ENCODE assay signal across 13 mouse cellular contexts in the genomic region with DNA sequence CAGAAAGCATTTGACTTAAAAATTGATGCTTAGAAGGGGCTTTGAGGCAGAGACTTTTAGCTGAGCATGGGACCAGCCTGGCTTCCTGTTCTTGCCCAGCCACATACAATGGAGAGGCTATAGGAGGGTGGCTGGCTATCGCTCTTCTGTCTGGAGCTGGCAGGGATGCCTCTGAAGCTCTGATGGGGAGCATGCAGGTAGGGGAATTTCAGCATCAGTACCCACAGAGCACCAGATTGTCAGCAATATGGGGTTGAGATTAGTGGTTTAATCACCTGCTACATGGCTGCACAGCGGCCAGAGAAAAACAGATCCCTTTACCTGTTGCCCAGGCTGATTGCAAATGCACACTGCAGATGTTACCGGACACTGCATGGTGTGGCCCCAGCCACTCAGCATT.
A peak's percentile ranks its signal among the peaks of the same experiment; 100 is the strongest.
DNase-seq lines count a peak whose midpoint lies in the region; ATAC-seq lines count a peak whose summit lies in the region.
"Had no signal": no experiment of that assay in that cellular context is flagged by ENCODE, and none has a peak within 500 bp of the region (broad histone marks: within the 10 kb centered on the region; RNA-seq: fewer than 3 reads in every experiment).

No protein-coding gene starts in this region.

- no peak for ATAC-seq in hindbrain, embryonic 13.5 days (ENCODE audit: low FRiP score)
- ATAC-seq: forebrain, embryonic 13.5 days; forebrain, embryonic 15.5 days; forebrain, postnatal 0 days had no signal

- WGBS in hindbrain, embryonic 13.5 days = 90% methylated on average over 3 of the region's 3 CpGs

- H3K4me1 ChIP-seq in hindbrain, embryonic 13.5 days (replicated peaks) = peaks cover 17% of the 10 kb centered on the region; the same call in 1 of the 2 replicates
- H3K4me1 ChIP-seq: embryonic facial prominence, embryonic 12.5 days had no signal

- no peak overlapping the region for H3K27ac ChIP-seq in hindbrain, embryonic 13.5 days
- H3K27ac ChIP-seq: embryonic facial prominence, embryonic 10.5 days; embryonic facial prominence, embryonic 12.5 days; forebrain, embryonic 13.5 days; forebrain, embryonic 15.5 days had no signal

- no peak overlapping the region for H3K9ac ChIP-seq in hindbrain, embryonic 13.5 days
- H3K9ac ChIP-seq: embryonic facial prominence, embryonic 12.5 days; forebrain, embryonic 13.5 days; forebrain, embryonic 15.5 days; forebrain, postnatal 0 days had no signal

- DNase-seq in cerebellum, adult 11-12 months = peak; percentile 34
- DNase-seq in cerebellum, postnatal 14 days = no peak
- DNase-seq in cerebellum, adult 9-11 months = peak; percentile 43
- no peak for DNase-seq in cerebellum, postnatal 36 days
- DNase-seq in brain, adult 2 months (ENCODE audit: low read depth, low spot score) = peak; percentile 55
- DNase-seq: adrenal gland, postnatal 10 days; adrenal gland, postnatal 25 days; forebrain, postnatal 0 days had no signal

- no peak overlapping the region for H3K4me2 ChIP-seq in hindbrain, embryonic 13.5 days
- H3K4me2 ChIP-seq: embryonic facial prominence, embryonic 12.5 days; forebrain, embryonic 13.5 days; forebrain, embryonic 15.5 days had no signal

- H3K36me3 ChIP-seq in hindbrain, embryonic 13.5 days = no peaks in the 10 kb centered on the region
- H3K36me3 ChIP-seq: embryonic facial prominence, embryonic 10.5 days; embryonic facial prominence, embryonic 12.5 days; forebrain, embryonic 15.5 days had no signal

- H3K9me3 ChIP-seq in hindbrain, embryonic 13.5 days = no peaks in the 10 kb centered on the region
- H3K9me3 ChIP-seq: embryonic facial prominence, embryonic 10.5 days; embryonic facial prominence, embryonic 12.5 days; forebrain, embryonic 13.5 days; forebrain, embryonic 15.5 days had no signal

- H3K27me3 ChIP-seq in hindbrain, embryonic 13.5 days = 0 out of 2 replicates have a peak, but pooled peaks cover 2% of the 10 kb centered on the region
- H3K27me3 ChIP-seq: forebrain, embryonic 13.5 days; forebrain, embryonic 15.5 days had no signal

- no peak overlapping the region for H3K4me3 ChIP-seq in hindbrain, embryonic 13.5 days
- H3K4me3 ChIP-seq: embryonic facial prominence, embryonic 10.5 days; embryonic facial prominence, embryonic 12.5 days; forebrain, embryonic 13.5 days; forebrain, embryonic 15.5 days had no signal

Comparison
In these comparisons a context has a peak if more than half of its experiments do, and no peak if none do; other contexts are left out.
1. DNase-seq: peak in cerebellum, adult 11-12 months (single experiment), cerebellum, adult 9-11 months (single experiment) and brain, adult 2 months (single experiment); none in cerebellum, postnatal 14 days (0 of 2) and cerebellum, postnatal 36 days (0 of 2).